11 mouse cellular contexts compared by ENCODE assay signal in the genomic region with DNA sequence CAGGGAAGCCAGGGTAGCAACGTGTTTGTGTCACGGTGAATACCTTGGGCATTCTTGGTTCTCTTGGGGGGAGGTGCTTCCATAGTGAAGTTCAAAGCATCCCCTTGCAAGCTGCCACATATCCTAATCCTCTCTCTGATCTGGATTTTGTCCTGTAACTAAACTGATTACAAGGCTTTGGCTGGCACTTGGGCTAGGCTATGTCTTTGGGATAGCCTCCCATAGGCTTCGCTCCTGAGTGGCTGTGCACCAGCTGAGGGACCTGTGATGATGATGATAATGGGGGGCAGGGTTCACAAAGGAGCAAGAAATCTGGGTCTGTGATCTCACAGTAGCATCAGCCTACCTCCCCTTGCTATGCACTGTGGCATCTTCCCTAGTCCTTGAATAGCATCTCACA. TPM values are rescaled to one million over a fixed set of nuclear protein-coding genes. Genes with fewer than 3 reads are reported as not detected.
A peak's percentile ranks its signal among the peaks of the same experiment; 100 is the strongest.
DNase-seq lines count a peak whose midpoint lies in the region; ATAC-seq and TF ChIP-seq lines count a peak whose summit lies in the region.
"Had no signal": no experiment of that assay in that cellular context is flagged by ENCODE, and none has a peak within 500 bp of the region (broad histone marks: within the 10 kb centered on the region; RNA-seq: fewer than 3 reads in every experiment).

No protein-coding gene starts in this region.

- H3K4me1 ChIP-seq in kidney, embryonic 16.5 days (ENCODE audit: insufficient read depth, low read length) = peaks cover 47% of the 10 kb centered on the region
- H3K4me1 ChIP-seq in forebrain, embryonic 12.5 days = peaks cover 13% of the 10 kb centered on the region
- peaks cover 6% of the 10 kb centered on the region; the same call in 1 of the 2 replicates for H3K4me1 ChIP-seq in intestine, postnatal 0 days (replicated peaks; ENCODE audit: control insufficient read depth, insufficient read depth, low read length)
- peaks cover 10% of the 10 kb centered on the region for H3K4me1 ChIP-seq in neural tube, embryonic 15.5 days

- WGBS in kidney, embryonic 16.5 days = 46% methylated on average over 3 of the region's 3 CpGs
- 54% methylated on average over 3 of the region's 3 CpGs for WGBS in forebrain, embryonic 12.5 days
- 62% methylated on average over 3 of the region's 3 CpGs for WGBS in intestine, postnatal 0 days
- WGBS in neural tube, embryonic 15.5 days = 48% methylated on average over 3 of the region's 3 CpGs

- H3K9ac ChIP-seq in kidney, embryonic 16.5 days (replicated peaks; ENCODE audit: low read length) = no peak overlapping the region
- no peak overlapping the region for H3K9ac ChIP-seq in forebrain, embryonic 12.5 days
- no peak overlapping the region for H3K9ac ChIP-seq in intestine, postnatal 0 days (ENCODE audit: low read depth, low read length)
- H3K9ac ChIP-seq in neural tube, embryonic 15.5 days (replicated peaks) = no peak overlapping the region
- H3K9ac ChIP-seq: liver, embryonic 13.5 days had no signal

- DNase-seq in kidney, adult 18-20 months = no peak
- no peak for DNase-seq in ovary, postnatal 36 days (ENCODE audit: low spot score)
- no peak for DNase-seq in gastrocnemius, postnatal 14 days
- no peak for DNase-seq in urinary bladder, adult 18-20 months (ENCODE audit: low spot score in 2 of 2)
- DNase-seq: cerebellum, adult 11 months; liver, embryonic 13.5 days had no signal

- no peaks in the 10 kb centered on the region for H3K36me3 ChIP-seq in kidney, embryonic 16.5 days (ENCODE audit: insufficient read depth, low read length)
- H3K36me3 ChIP-seq in forebrain, embryonic 12.5 days (replicated peaks) = no peaks in the 10 kb centered on the region
- H3K36me3 ChIP-seq in intestine, postnatal 0 days (ENCODE audit: control insufficient read depth, insufficient read depth) = no peaks in the 10 kb centered on the region
- H3K36me3 ChIP-seq in neural tube, embryonic 15.5 days = no peaks in the 10 kb centered on the region
- H3K36me3 ChIP-seq: liver, embryonic 13.5 days had no signal

- peak overlapping the region; percentile 37 for H3K4me2 ChIP-seq in kidney, embryonic 16.5 days (replicated peaks; ENCODE audit: low read depth, low read length)
- 0 out of 2 replicates have a peak overlapping the region, but pooled peaks have one; percentile 38 for H3K4me2 ChIP-seq in forebrain, embryonic 12.5 days
- peak overlapping the region; percentile 33; the same call in 1 of the 2 replicates for H3K4me2 ChIP-seq in intestine, postnatal 0 days (replicated peaks; ENCODE audit: low read depth)
- peak overlapping the region; percentile 40 for H3K4me2 ChIP-seq in neural tube, embryonic 15.5 days
- H3K4me2 ChIP-seq: liver, embryonic 13.5 days had no signal

- intact Hi-C loops in gastrocnemius, postnatal 14 days (cut with DNase I; ENCODE audit: low total_unique reads) = no loop called here

- H3K9me3 ChIP-seq in kidney, embryonic 16.5 days (ENCODE audit: low read length) = no peaks in the 10 kb centered on the region
- no peaks in the 10 kb centered on the region for H3K9me3 ChIP-seq in forebrain, embryonic 12.5 days
- H3K9me3 ChIP-seq in intestine, postnatal 0 days (ENCODE audit: control insufficient read depth) = no peaks in the 10 kb centered on the region
- H3K9me3 ChIP-seq in neural tube, embryonic 15.5 days (replicated peaks) = no peaks in the 10 kb centered on the region
- H3K9me3 ChIP-seq: liver, embryonic 13.5 days had no signal

- TF ChIP-seq CTCF in intestine, postnatal 0 days (IDR thresholded peaks at IDR 0.05; ENCODE audit: low read depth) = no peak

- H3K4me3 ChIP-seq in kidney, embryonic 16.5 days (ENCODE audit: low read length) = peak overlapping the region; percentile 8
- H3K4me3 ChIP-seq in forebrain, embryonic 12.5 days (replicated peaks) = no peak overlapping the region
- no peak overlapping the region for H3K4me3 ChIP-seq in intestine, postnatal 0 days (ENCODE audit: low read depth, low read length)
- H3K4me3 ChIP-seq in neural tube, embryonic 15.5 days (replicated peaks) = no peak overlapping the region
- H3K4me3 ChIP-seq: liver, embryonic 13.5 days had no signal

- H3K27ac ChIP-seq in kidney, embryonic 16.5 days (ENCODE audit: low read length) = peak overlapping the region; percentile 93
- H3K27ac ChIP-seq in forebrain, embryonic 12.5 days = no peak overlapping the region
- no peak overlapping the region for H3K27ac ChIP-seq in intestine, postnatal 0 days (ENCODE audit: low read depth, low read length)
- H3K27ac ChIP-seq in neural tube, embryonic 15.5 days (replicated peaks) = no peak overlapping the region
- H3K27ac ChIP-seq: liver, embryonic 13.5 days had no signal

- ATAC-seq in kidney, embryonic 16.5 days (ENCODE audit: low FRiP score, low TSS enrichment) = no peak
- no peak for ATAC-seq in forebrain, embryonic 12.5 days (ENCODE audit: low FRiP score)
- ATAC-seq in intestine, postnatal 0 days = no peak
- ATAC-seq in neural tube, embryonic 15.5 days (ENCODE audit: low FRiP score) = no peak
- ATAC-seq: activated CD4-positive, CD25-positive, alpha-beta regulatory T cell, adult 4 months had no signal

- H3K27me3 ChIP-seq in kidney, embryonic 16.5 days (ENCODE audit: insufficient read depth, low read length) = no peaks in the 10 kb centered on the region
- no peaks in the 10 kb centered on the region for H3K27me3 ChIP-seq in forebrain, embryonic 12.5 days
- H3K27me3 ChIP-seq in intestine, postnatal 0 days (replicated peaks; ENCODE audit: control insufficient read depth, insufficient read depth, low read length) = no peaks in the 10 kb centered on the region
- no peaks in the 10 kb centered on the region for H3K27me3 ChIP-seq in neural tube, embryonic 15.5 days (replicated peaks)
- H3K27me3 ChIP-seq: liver, embryonic 13.5 days had no signal

RNA-seq across cellular contexts. Expression of a gene that starts 33.1 kb away (rescaled TPM):
- polyA plus RNA-seq in kidney, embryonic 16.5 days (2015; fragmentation: Nextera tagmentation; extraction: Ambion mirVana) = 75.1 and 78.0 TPM in 2 replicates
- 29.1 and 31.5 TPM in 2 replicates for polyA plus RNA-seq in forebrain, embryonic 12.5 days (2016; fragmentation: Nextera tagmentation; extraction: Ambion mirVana)
- 15.9 and 19.4 TPM in 2 replicates for polyA plus RNA-seq in intestine, postnatal 0 days (2015; fragmentation: Nextera tagmentation; extraction: Ambion mirVana)
- polyA plus RNA-seq in neural tube, embryonic 15.5 days (2015; fragmentation: Nextera tagmentation; extraction: Ambion mirVana) = 16.5 and 17.4 TPM in 2 replicates
- total RNA-seq in gastrocnemius, postnatal 14 days (2021) = 1 to 10 TPM; 4.1 to 5.3 TPM
